Mouse (Mus musculus) layer of hippocampus, adult 6 months (tissue): ENCODE data around the gene Cypt4. TPM values are rescaled to one million over a fixed set of nuclear protein-coding genes. Genes with fewer than 3 reads are reported as not detected.

Source experiments
- long read RNA-seq, 2 experiments: library from polyadenylated mRNA; unstranded; transcript quantifications; one replicate each; pipeline ENCODE4 v2.0.0; 2019 to 2020
- polyA plus RNA-seq: library from polyadenylated mRNA; unstranded; fragments of <200 nt; fragmentation: Nextera tagmentation; gene quantifications from 2 replicates; pipeline ENCODE4 v1.2.3, GENCODE M21; 2021

The Cypt4 gene
- polyA plus RNA-seq = not detected in 2 replicates
- long read RNA-seq, experiment 1 = 0 reads
- long read RNA-seq, experiment 2 = 0 reads

DNA sequence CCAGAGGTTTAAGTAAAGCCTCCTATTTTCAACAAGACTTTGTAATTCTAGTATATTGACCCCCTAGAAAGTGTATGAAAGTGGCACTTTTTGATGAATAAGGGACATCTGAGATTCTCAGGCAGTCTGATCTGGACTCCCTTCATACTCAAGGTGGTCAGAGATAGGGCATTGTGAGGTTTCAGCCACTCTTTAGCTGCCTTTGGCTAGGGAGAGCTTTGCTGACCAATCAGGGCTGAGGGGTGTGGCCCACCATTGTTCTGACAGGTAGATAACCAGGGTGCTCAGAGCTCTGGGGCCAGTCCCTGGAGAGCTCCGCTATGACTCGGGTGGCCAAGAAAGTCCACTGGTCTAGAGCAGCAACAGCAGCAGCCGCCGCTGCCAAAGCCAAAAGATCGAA lies at the start of gene Cypt4:
Gene Cypt4, plus strand, starts transcription at position 301 of the 400 bp plus-strand sequence.

Other genes with a start within 250 kb of the Cypt4 start
- 6.4 and 7.9 TPM in 2 replicates for gene Dpy19l1, start 122.1 kb upstream of the Cypt4 start, polyA plus RNA-seq
- 0.39 and 0.48 TPM in 2 replicates for gene Dpy19l2, start 71.1 kb downstream of the Cypt4 start, polyA plus RNA-seq
- not detected in 2 replicates for gene Tbx20, start 149.1 kb downstream of the Cypt4 start, polyA plus RNA-seq